Mouse (Mus musculus): ENCODE results near the gene Fggy.

GRCm38 (mm10) chr4:95795283-95795682, 238.0 kb downstream of the Fggy start:
- TF ChIP-seq CTCF (IDR thresholded peaks at IDR 0.05): no peak
- no peak for TF ChIP-seq POLR2A (IDR thresholded peaks at IDR 0.05; ENCODE audit: insufficient read depth, low read depth, low read length)
